Mouse (Mus musculus): Measurements from ENCODE around the gene Rasgef1b.

- no peak for TF ChIP-seq CTCF (conservative IDR thresholded peaks at IDR 0.05; ENCODE audit: insufficient read depth, insufficient read length, low read depth, low read length)
- TF ChIP-seq POLR2A (IDR thresholded peaks at IDR 0.05; ENCODE audit: low read depth, low read length), result no peak
Measured at GRCm38 (mm10) chr5:99438526-99438925, 290.3 kb downstream of the Rasgef1b start.
